Mouse (Mus musculus) C2C12 (cell line): ENCODE results near the gene Zfp867.

Experiments
- CEBPB ChIP-seq: IDR thresholded peaks from one replicate; pipeline ENCODE4 v1.6.1; 2011; ENCODE audit warnings: low read depth, mild to moderate bottlenecking, control low read depth, moderate library complexity
- CTCF ChIP-seq: IDR thresholded peaks from one replicate; pipeline ENCODE4 v1.5.1; 2011; ENCODE audit not compliant: control insufficient read depth, insufficient read depth, insufficient read length
- MAX ChIP-seq: IDR thresholded peaks from one replicate; pipeline ENCODE4 v1.6.1; 2011; ENCODE audit warnings: mild to moderate bottlenecking, control low read depth
- MYOD1 ChIP-seq: IDR thresholded peaks from one replicate; pipeline ENCODE4 v1.6.1; 2011; ENCODE audit warnings: low read depth; ENCODE audit not compliant: control insufficient read depth, insufficient read length
- MYOG ChIP-seq: IDR thresholded peaks from one replicate; pipeline ENCODE4 v1.6.1; 2011; ENCODE audit not compliant: control insufficient read depth, insufficient read length; ENCODE audit errors: extremely low read depth
- USF1 ChIP-seq: IDR thresholded peaks from one replicate; pipeline ENCODE4 v1.6.1; 2011; ENCODE audit warnings: low read depth, mild to moderate bottlenecking, control low read depth, moderate library complexity

DNA sequence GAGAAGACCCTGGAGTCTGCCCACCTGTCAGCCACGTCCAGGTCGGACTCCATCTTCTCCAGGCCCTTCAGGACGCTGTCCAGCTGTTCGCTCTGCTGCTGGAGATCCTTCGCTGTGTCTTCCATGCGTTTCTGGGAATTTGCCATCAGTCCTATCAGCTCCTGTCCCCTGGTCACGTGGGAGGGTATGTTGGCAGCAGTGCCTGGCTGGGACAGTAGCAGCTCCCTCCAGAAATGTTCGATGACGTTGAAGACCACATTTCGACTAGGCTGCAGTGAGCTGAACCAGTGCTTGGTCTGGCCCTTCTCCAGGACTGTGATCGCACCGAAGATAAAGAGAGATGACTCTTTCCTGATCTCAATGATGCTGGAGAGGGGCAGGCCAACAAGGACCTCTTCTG is 34.3 kb downstream of the Zfp867 start:
- TF ChIP-seq CTCF (no peak), CEBPB (no peak), MYOD1 (no peak), MAX (no peak), MYOG (no peak), USF1 (no peak)
